Mouse (Mus musculus): ENCODE measurements around the gene Cfap36. TPM values are rescaled to one million over a fixed set of nuclear protein-coding genes. Genes with fewer than 3 reads are reported as not detected.
A peak's percentile ranks its signal among the peaks of the same experiment; 100 is the strongest.

Gene Cfap36
- total and polyA plus RNA-seq, 3 experiments = 26.5 to 38.7 (median 38.2) TPM

- peak; percentile 84 for TF ChIP-seq MAFK (IDR thresholded peaks at IDR 0.05; ENCODE audit: insufficient replicate concordance, low read length)
- no peak for TF ChIP-seq CHD2 (IDR thresholded peaks at IDR 0.05; ENCODE audit: low read length)
- in situ Hi-C loops (cut with MboI; ENCODE audit: low pct_ligation_motif_present, low pct_unique_long_range_greater_than_20kb, low sequenced_read_pairs) = no loop called here
- H3K27me3 ChIP-seq (replicated peaks) = no peaks in the 10 kb centered on the region
- H3K27ac ChIP-seq (ENCODE audit: insufficient read depth, low read depth) = no peak overlapping the region
- DNase-seq (ENCODE audit: extremely low read depth) = no peak
- no peaks in the 10 kb centered on the region for H3K9me3 ChIP-seq (replicated peaks; ENCODE audit: low read length)
- dilution Hi-C loops (cut with MboI; ENCODE audit: extremely low pct_ligation_motif_present, extremely low pct_unique_long_range_greater_than_20kb, low sequenced_read_pairs) = no loop called here
- no peak overlapping the region for H3K9ac ChIP-seq (ENCODE audit: insufficient read depth, low read depth)
- no peak overlapping the region for H3K4me3 ChIP-seq (replicated peaks in 1 of 3; ENCODE audit: low read depth in 2 of 3, low read length in 2 of 3, poor library complexity in 1 of 3)
- H3K36me3 ChIP-seq (replicated peaks in 1 of 2; ENCODE audit: control insufficient read depth in 1 of 2, insufficient read depth in 1 of 2, low read length in 1 of 2) = peaks cover 14 to 46% of the 10 kb centered on the region in 2 experiments
- H3K79me2 ChIP-seq (replicated peaks; ENCODE audit: control insufficient read depth, extremely low read depth, insufficient read depth, poor library complexity, severe bottlenecking) = no peaks in the 10 kb centered on the region
- no peaks in the 10 kb centered on the region for H3K4me1 ChIP-seq (ENCODE audit: control insufficient read depth in 1 of 2, insufficient read depth in 2 of 2)
- no peak overlapping the region for H3K4me2 ChIP-seq (ENCODE audit: insufficient read depth, low read depth, poor library complexity, severe bottlenecking)
These were observed 7.9 kb downstream of the Cfap36 start for GRCm38 (mm10) chr11:29239353-29239752.

GRCm38 (mm10) chr11:29238551-29238950 lies 8.7 kb downstream of the Cfap36 start:
- Histone ChIP-seq H3K4me2 (ENCODE audit: insufficient read depth, low read depth, poor library complexity, severe bottlenecking) (no peak overlapping the region), H3K4me3 (replicated peaks in 1 of 3; ENCODE audit: low read depth in 2 of 3, low read length in 2 of 3, poor library complexity in 1 of 3) (no peak overlapping the region), H3K79me2 (replicated peaks; ENCODE audit: control insufficient read depth, extremely low read depth, insufficient read depth, poor library complexity, severe bottlenecking) (no peaks in the 10 kb centered on the region), H3K4me1 (ENCODE audit: control insufficient read depth in 1 of 2, insufficient read depth in 2 of 2) (no peaks in the 10 kb centered on the region), H3K9ac (ENCODE audit: insufficient read depth, low read depth) (no peak overlapping the region), H3K27me3 (replicated peaks) (no peaks in the 10 kb centered on the region), H3K36me3 (replicated peaks in 1 of 2; ENCODE audit: control insufficient read depth in 1 of 2, insufficient read depth in 1 of 2, low read length in 1 of 2) (peaks cover 16 to 44% of the 10 kb centered on the region in 2 experiments), H3K27ac (ENCODE audit: insufficient read depth, low read depth) (no peak overlapping the region), H3K9me3 (replicated peaks; ENCODE audit: low read length) (no peaks in the 10 kb centered on the region)
- TF ChIP-seq MAX (IDR thresholded peaks at IDR 0.05; ENCODE audit: low read length) (no peak), ZNF384 (IDR thresholded peaks at IDR 0.05; ENCODE audit: low read depth, low read length) (no peak), MAZ (IDR thresholded peaks at IDR 0.05; ENCODE audit: low read depth, low read length) (no peak), SMC3 (IDR thresholded peaks at IDR 0.05; ENCODE audit: low read depth, low read length) (no peak), MXI1 (IDR thresholded peaks at IDR 0.05; ENCODE audit: low read depth, low read length) (no peak), MYC (IDR thresholded peaks at IDR 0.05; ENCODE audit: low read depth, low read length) (no peak), IRF4 (IDR thresholded peaks at IDR 0.05; ENCODE audit: low read depth, low read length) (no peak), ELF1 (IDR thresholded peaks at IDR 0.05; ENCODE audit: low read depth, low read length) (no peak), BHLHE40 (IDR thresholded peaks at IDR 0.05; ENCODE audit: low read depth, low read length) (no peak), SIN3A (IDR thresholded peaks at IDR 0.05; ENCODE audit: low read length) (no peak), NRF1 (IDR thresholded peaks at IDR 0.05; ENCODE audit: low read depth, low read length) (no peak), CHD1 (IDR thresholded peaks at IDR 0.05; ENCODE audit: low read depth, low read length) (no peak), GABPA (IDR thresholded peaks at IDR 0.05; ENCODE audit: insufficient replicate concordance, low read depth, low read length) (no peak), USF1 (IDR thresholded peaks at IDR 0.05; ENCODE audit: low read depth, low read length) (no peak), POLR2A (IDR thresholded peaks at IDR 0.05; ENCODE audit: low read depth, low read length) (no peak), ZMIZ1 (IDR thresholded peaks at IDR 0.05; ENCODE audit: low read depth, low read length) (no peak), CHD2 (IDR thresholded peaks at IDR 0.05; ENCODE audit: low read length) (no peak), HCFC1 (IDR thresholded peaks at IDR 0.05; ENCODE audit: low read depth, low read length) (no peak), RAD21 (IDR thresholded peaks at IDR 0.05; ENCODE audit: low read depth, low read length) (no peak)
- DNase-seq (ENCODE audit: extremely low read depth) = no peak
- in situ Hi-C loops (cut with MboI; ENCODE audit: low pct_ligation_motif_present, low pct_unique_long_range_greater_than_20kb, low sequenced_read_pairs) = no loop called here
- dilution Hi-C loops (cut with MboI; ENCODE audit: extremely low pct_ligation_motif_present, extremely low pct_unique_long_range_greater_than_20kb, low sequenced_read_pairs) = no loop called here

Measured in CH12.LX (cell line).